Mouse (Mus musculus) embryonic facial prominence, embryonic 11.5 days (tissue): Measurements from ENCODE around the gene Sall4. TPM values are rescaled to one million over a fixed set of nuclear protein-coding genes. Genes with fewer than 3 reads are reported as not detected.

ENCODE experiments used
- ATAC-seq: fragments of 200-750 bp; cut with Nextera tagmentation; replicated peaks from 2 replicates; pipeline ENCODE4 v1.8.0; 2017; ENCODE audit warnings: low read depth; ENCODE audit not compliant: insufficient number of reproducible peaks, low FRiP score, low TSS enrichment
- DNase-seq: peaks from one replicate; pipeline ENCODE4 v3.0.0-alpha.2; 2015; ENCODE audit warnings: low spot score
- H3K27ac ChIP-seq: fragments of 300-500 bp; sonication (generic); replicated peaks from 2 replicates; pipeline ENCODE4 v1.5.1; 2014; ENCODE audit warnings: mild to moderate bottlenecking, low read depth, low read length, control low read depth
- H3K27me3 ChIP-seq: fragments of 300-500 bp; sonication (generic); 2 replicates; pipeline ENCODE4 v1.6.1; 2014; ENCODE audit warnings: mild to moderate bottlenecking, low read length, moderate library complexity, mixed read lengths; ENCODE audit not compliant: control insufficient read depth, insufficient read depth
- H3K36me3 ChIP-seq: fragments of 300-500 bp; sonication (generic); replicated peaks from 2 replicates; pipeline ENCODE4 v1.6.1; 2014; ENCODE audit warnings: low read depth, mild to moderate bottlenecking, low read length, moderate library complexity, mixed read lengths; ENCODE audit not compliant: control insufficient read depth, insufficient read depth
- H3K4me1 ChIP-seq: fragments of 300-500 bp; sonication (generic); 2 replicates; pipeline ENCODE4 v1.6.1; 2014; ENCODE audit warnings: low read length, mixed read lengths; ENCODE audit not compliant: control insufficient read depth, insufficient read depth
- H3K4me2 ChIP-seq: fragments of 300-500 bp; sonication (generic); 2 replicates; pipeline ENCODE4 v1.6.1; 2014; ENCODE audit warnings: low read depth, mild to moderate bottlenecking, control low read depth, low read length, moderate library complexity
- H3K4me3 ChIP-seq: fragments of 300-500 bp; sonication (generic); 2 replicates; pipeline ENCODE4 v1.5.1; 2014; ENCODE audit warnings: low read depth, low read length, control low read depth
- H3K9ac ChIP-seq: fragments of 300-500 bp; sonication (generic); replicated peaks from 2 replicates; pipeline ENCODE4 v1.6.1; 2014; ENCODE audit warnings: mild to moderate bottlenecking, control low read depth, low read length
- H3K9me3 ChIP-seq: fragments of 300-500 bp; sonication (generic); replicated peaks from 2 replicates; pipeline ENCODE4 v1.6.1; 2016; ENCODE audit warnings: mild to moderate bottlenecking, low read length, inconsistent platforms, mixed read lengths; ENCODE audit not compliant: control insufficient read depth
- WGBS: fragments of 180-500 bp; shearing (Covaris S2); extraction: QIAGEN DNeasy Blood & Tissue Kit; methylation state at CpG from one replicate; pipeline ENCODE4 v1.1.7; 2014; 5-methylcytosine and 5-hydroxymethylcytosine counted together
- polyA plus RNA-seq: library from polyadenylated mRNA; unstranded; fragments of >200 nt; fragmentation: Nextera tagmentation; extraction: Ambion mirVana; gene quantifications from 2 replicates; pipeline ENCODE4 v1.2.1, GENCODE M21; 2014

Gene Sall4
- polyA plus RNA-seq, 1 experiment from 2014 or later = 13.3 TPM

- no peak for DNase-seq
- no peaks in the 10 kb centered on the region for H3K4me1 ChIP-seq
- H3K9ac ChIP-seq = no peak overlapping the region
- no peak overlapping the region for H3K4me2 ChIP-seq
- H3K4me3 ChIP-seq = no peak overlapping the region
- no peaks in the 10 kb centered on the region for H3K36me3 ChIP-seq
- H3K9me3 ChIP-seq = no peaks in the 10 kb centered on the region
- ATAC-seq = no peak
- H3K27ac ChIP-seq = no peak overlapping the region
- H3K27me3 ChIP-seq = no peaks in the 10 kb centered on the region
- WGBS = 93% methylated on average over 9 of the region's 9 CpGs
These were observed 18.4 kb upstream of the Sall4 start for GRCm38 (mm10) chr2:168786174-168786573.

DNA sequence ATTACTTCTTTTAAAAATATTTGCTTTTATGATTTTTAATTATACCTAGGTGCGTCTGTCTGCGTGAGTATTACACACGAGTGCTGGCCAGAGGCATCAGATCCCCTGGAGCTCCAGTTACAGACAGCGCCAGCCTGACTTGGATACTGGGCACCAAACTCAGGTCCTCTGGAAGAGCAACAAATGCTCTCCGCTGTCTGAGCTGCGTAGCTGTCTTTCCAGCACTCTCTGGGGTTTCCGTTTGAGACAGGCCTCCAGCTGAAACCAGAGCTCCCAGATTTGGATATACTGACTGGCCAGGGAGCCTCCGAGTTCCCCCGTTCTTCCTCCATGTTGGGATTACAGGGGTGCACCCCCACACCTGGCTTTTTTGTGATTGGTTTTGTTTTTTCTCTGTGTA, 12.9 kb upstream of the Sall4 start:
- H3K9ac ChIP-seq = no peak overlapping the region
- ATAC-seq (no peak), DNase-seq (peak; percentile 26)
- no peak overlapping the region for H3K27ac ChIP-seq
- WGBS = 26% methylated on average over 9 of the region's 9 CpGs
- no peak overlapping the region for H3K4me3 ChIP-seq
- no peaks in the 10 kb centered on the region for H3K9me3 ChIP-seq
- no peaks in the 10 kb centered on the region for H3K36me3 ChIP-seq
- H3K4me1 ChIP-seq = peaks cover 3% of the 10 kb centered on the region; the same call in 1 of the 2 replicates
- no peaks in the 10 kb centered on the region for H3K27me3 ChIP-seq
- H3K4me2 ChIP-seq = no peak overlapping the region

- Histone ChIP-seq H3K9ac (no peak overlapping the region), H3K4me2 (no peak overlapping the region), H3K27ac (no peak overlapping the region), H3K9me3 (no peaks in the 10 kb centered on the region), H3K36me3 (no peaks in the 10 kb centered on the region), H3K4me1 (peaks cover 3% of the 10 kb centered on the region; the same call in 1 of the 2 replicates), H3K27me3 (no peaks in the 10 kb centered on the region), H3K4me3 (no peak overlapping the region)
- 10% methylated on average over 9 of the region's 9 CpGs for WGBS
- ATAC-seq (no peak), DNase-seq (peak; percentile 40)
These were observed 12.3 kb upstream of the Sall4 start for GRCm38 (mm10) chr2:168780024-168780423.

GRCm38 (mm10) chr2:168777481-168777880, 9.7 kb upstream of the Sall4 start:
- Histone ChIP-seq H3K36me3 (no peaks in the 10 kb centered on the region), H3K27ac (no peak overlapping the region), H3K4me3 (no peak overlapping the region), H3K4me1 (peaks cover 3% of the 10 kb centered on the region; the same call in 1 of the 2 replicates), H3K9me3 (no peaks in the 10 kb centered on the region), H3K27me3 (no peaks in the 10 kb centered on the region), H3K4me2 (no peak overlapping the region), H3K9ac (no peak overlapping the region)
- DNase-seq = no peak
- ATAC-seq = no peak

- H3K9me3 ChIP-seq = no peaks in the 10 kb centered on the region
- no peaks in the 10 kb centered on the region for H3K27me3 ChIP-seq
- no peak overlapping the region for H3K4me3 ChIP-seq
- no peak overlapping the region for H3K9ac ChIP-seq
- H3K27ac ChIP-seq = no peak overlapping the region
- DNase-seq (no peak), ATAC-seq (no peak)
- peaks cover 3% of the 10 kb centered on the region; the same call in 1 of the 2 replicates for H3K4me1 ChIP-seq
- WGBS = 89% methylated on average over 3 of the region's 3 CpGs
- no peaks in the 10 kb centered on the region for H3K36me3 ChIP-seq
- no peak overlapping the region for H3K4me2 ChIP-seq
These were observed 8.5 kb upstream of the Sall4 start for GRCm38 (mm10) chr2:168776238-168776637.

GRCm38 (mm10) chr2:168769259-168769658, 1.5 kb upstream of the Sall4 start:
- Histone ChIP-seq H3K27me3 (peaks cover 2% of the 10 kb centered on the region; the same call in 1 of the 2 replicates), H3K4me2 (no peak overlapping the region), H3K4me3 (no peak overlapping the region), H3K36me3 (no peaks in the 10 kb centered on the region), H3K27ac (no peak overlapping the region), H3K9ac (no peak overlapping the region), H3K4me1 (no peaks in the 10 kb centered on the region), H3K9me3 (no peaks in the 10 kb centered on the region)
- no peak for ATAC-seq
- 33% methylated on average over 8 of the region's 8 CpGs for WGBS
- DNase-seq = no peak

DNA sequence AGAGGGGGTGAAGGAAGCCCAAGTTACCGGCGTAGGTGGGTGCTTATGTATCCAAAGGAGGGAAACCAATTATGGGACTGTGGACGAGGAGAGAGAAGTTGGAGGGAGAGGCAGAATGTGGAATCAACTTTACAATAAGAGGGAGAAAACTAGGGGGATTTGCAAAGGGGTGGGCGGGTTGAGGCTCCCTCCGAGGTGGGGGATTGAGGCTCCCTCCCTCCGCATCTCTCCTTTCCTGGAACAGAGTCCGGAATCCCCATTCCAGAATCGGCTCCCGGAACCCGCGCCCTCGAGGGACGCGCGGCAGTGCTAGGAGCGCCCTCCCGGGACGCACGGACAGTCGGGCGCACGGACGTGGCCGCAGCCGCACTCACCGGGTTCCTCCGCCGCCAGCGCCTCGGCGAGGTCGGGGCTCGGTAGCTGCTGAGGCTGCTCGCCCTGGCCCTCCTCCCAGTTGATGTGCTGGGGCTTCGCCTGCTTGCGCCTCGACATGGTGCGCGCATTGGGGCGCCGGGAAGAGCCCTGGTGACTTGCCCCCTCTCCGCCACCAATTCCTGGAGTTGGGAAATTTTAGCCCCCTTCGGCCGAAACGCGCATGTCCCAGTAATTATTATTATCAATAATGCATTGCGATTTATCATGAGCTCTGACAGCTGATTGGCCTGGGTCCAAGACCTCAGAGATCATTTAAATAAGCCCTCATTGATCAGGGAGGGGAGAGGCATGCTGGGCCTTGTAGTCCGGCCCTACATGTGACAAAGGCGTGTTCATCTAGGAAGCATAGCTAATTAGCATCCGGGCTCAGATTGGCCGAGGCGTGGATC, 993 bp downstream of the Sall4 start:
- no peaks in the 10 kb centered on the region for H3K36me3 ChIP-seq
- no peaks in the 10 kb centered on the region for H3K9me3 ChIP-seq
- peaks cover 2% of the 10 kb centered on the region; the same call in 1 of the 2 replicates for H3K27me3 ChIP-seq
- H3K4me2 ChIP-seq = peak overlapping the region; percentile 93
- H3K9ac ChIP-seq = peak overlapping the region; percentile 74
- DNase-seq = peak; percentile 90
- H3K4me3 ChIP-seq = peak overlapping the region; percentile 67
- peaks cover 6% of the 10 kb centered on the region; the same call in 1 of the 2 replicates for H3K4me1 ChIP-seq
- ATAC-seq = peak; percentile 80
- H3K27ac ChIP-seq = peak overlapping the region; percentile 0; the same call in 1 of the 2 replicates
- under 1% methylated on average over 38 of the region's 52 CpGs for WGBS
